Mouse (Mus musculus) small intestine, adult 2 months (tissue): ENCODE measurements around the gene St7l.

Source experiments
- CTCF ChIP-seq: fragments of 200-500 bp; IDR thresholded peaks from 2 replicates; pipeline ENCODE4 v1.5.1; 2012; ENCODE audit warnings: low read depth, mild to moderate bottlenecking, control low read depth, inconsistent platforms, low read length, moderate library complexity, mixed read lengths; ENCODE audit not compliant: insufficient replicate concordance, insufficient read length; ENCODE audit errors: extremely low read depth
- POLR2A ChIP-seq: fragments of 200-500 bp; IDR thresholded peaks from 2 replicates; pipeline ENCODE4 v1.6.1; 2012; ENCODE audit warnings: low read depth, mild to moderate bottlenecking, control low read depth, inconsistent platforms, low read length, moderate library complexity

GRCm38 (mm10) chr3:104965991-104966554, 102.3 kb downstream of the St7l start:
- no peak for TF ChIP-seq CTCF
- TF ChIP-seq POLR2A: no peak
